Mouse (Mus musculus): ENCODE measurements at regions not wholly inside any gene's neighbourhood (a gene's known extent, or its start where the extent isn't known, plus 50 kb on each side); places are given as distances from the start of the nearest gene placed in this dataset.

DNA sequence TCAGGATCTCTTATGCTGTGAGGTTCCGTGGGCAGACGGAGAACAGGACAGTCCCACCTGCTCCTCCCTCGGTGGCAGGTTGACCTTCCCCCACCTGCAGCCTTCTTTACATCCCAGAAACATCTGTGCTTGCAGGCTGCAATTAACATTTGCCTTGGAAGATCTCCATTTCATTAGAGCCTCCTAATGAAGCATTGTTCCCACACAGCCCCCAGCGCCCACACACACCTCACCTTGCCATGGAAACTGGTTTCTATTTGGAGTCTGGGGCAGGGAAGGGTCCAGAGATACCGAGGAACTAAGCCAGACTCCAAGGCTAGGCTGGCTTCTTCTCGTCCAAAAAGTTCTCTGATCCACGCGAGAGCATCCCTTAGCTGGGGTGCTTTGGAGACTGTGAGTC is 56.6 kb upstream of the Rpl38 start:
- no peak for DNase-seq

DNA sequence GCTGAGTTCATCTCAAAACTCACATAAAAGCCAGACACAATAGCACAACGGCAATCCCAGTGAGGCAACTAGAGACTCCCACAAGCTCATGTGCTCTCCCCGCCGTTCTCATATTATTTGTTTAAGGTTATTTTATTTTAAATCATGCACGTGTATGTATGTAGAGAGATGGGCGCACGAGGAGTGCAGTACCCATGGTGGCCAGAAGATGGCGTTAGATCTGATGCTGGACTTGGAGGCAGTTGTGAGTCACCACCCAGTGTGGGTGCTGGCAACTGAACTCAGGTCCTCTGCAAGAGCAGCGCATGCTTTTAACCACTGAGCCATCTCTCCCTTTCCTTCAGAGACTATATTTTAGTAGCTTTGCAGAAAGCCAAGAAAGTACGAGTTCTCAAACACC is 60.3 kb upstream of the Rpl38 start:
- DNase-seq = no peak

DNA sequence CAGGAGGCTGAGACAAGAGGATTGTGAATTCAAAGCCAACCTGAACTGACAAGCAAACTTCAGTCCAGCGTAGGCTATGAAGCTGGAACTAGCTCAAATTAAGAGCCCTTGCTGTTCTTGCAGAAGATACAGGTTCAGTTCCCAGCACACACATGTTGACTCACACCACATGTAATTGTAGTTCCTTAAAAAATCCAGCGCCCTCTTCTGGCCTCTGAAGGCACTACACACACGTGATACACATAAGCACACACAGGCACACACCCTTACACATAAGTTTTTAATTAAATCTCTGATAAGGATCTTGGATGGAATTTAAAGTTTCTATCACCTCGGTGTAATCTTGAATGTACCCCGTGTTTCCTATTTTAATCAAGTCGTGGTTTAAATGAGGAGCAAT is 65.2 kb upstream of the Rpl38 start:
- DNase-seq = no peak

DNA sequence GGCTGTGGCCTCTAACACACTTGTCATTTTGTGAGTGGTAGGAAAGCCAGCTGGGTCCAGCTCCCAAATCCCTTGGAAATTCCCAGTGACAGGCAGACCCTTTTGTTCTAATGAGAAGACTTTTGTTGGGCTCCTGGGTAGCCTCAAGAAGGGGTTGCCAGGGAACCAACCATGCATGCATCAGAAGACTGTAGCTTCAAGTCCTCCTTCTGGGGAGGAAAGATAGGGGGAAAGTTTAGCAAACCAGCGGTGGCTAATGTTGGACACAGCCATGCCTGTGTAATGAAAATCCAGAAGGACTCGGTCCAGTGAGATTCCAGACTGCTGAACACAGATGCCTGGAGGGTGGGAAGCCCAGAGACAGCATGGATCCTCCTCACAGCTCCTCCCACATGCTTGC is 71.1 kb upstream of the Rpl38 start:
- DNase-seq = no peak

DNA sequence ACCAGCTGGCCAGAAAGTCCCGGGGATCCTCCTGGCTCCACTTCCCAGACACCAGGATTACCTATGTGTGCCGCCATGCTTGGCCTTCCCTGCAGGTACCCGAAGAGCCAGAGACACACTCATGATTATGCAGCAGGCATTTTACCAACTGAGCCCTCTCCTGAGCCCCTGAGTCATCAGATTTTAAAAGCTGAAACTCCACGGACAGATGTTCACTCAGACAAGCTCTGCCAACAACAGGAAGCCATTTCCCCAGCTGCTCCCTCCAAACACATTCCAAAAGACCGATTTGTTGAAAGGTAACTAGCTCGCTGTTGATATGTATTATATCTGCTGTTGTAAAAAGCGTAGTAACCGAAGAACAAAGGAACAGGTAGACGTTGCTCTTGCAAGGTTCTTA is 75.4 kb upstream of the Rpl38 start:
- DNase-seq = no peak

DNA sequence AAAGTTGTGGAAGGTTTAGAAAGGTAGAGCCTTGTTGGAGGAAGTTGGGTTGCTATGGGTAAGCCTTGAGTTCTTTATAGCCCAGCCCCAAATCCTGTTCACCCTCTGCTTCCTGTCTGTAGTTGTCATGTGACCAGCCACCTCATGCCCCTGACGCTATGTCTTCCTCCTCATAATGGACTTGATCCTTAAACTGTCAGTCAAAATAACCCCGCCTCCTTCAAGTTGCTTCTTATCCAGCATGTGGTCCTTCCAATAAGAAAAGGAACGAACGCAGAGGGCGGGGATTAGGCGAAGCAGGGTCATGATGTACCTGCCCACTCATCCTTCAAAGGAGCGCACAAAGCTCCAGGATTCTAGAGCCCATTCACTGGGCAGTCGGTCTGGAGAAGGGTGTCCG is 79.8 kb upstream of the Rpl38 start:
- DNase-seq = no peak

DNA sequence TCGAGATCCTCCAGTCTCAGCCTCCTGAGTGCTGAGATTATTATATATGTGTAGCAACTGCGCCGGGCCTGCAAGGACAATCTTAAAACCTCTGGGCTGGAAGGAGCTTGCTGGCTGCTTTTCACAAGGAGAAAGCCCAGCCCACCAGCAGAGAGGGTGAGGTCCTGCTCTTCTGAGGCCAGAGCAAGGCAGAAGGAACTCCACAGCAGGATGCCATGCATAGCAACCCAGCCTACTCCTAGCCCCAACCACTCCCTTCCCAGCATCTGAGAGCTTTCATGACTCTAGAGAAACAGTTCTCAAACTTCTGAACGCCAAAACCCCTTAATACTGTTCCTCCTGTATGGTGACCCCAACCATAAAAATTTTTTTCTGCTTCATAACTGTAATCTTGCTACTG is 80.3 kb upstream of the Rpl38 start:
- no peak for DNase-seq

DNA sequence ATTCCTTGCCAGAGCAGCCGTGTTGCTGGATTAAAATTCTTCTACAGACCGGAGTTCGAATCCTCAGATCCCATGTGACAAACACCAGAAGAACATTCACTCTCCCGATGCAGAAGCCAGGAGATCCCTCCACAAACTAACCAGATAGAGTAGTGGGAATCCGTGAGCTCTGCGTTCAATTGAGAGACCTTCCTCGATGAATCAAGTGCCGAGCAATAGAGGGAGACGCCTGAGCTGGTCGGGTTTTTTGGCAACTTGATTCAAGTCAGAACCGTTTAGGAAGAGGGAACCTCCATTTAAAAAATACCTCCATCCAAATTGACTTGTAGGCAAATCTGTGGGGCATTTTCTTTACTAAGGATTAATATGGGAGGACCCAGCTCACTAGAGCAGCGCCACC is 81.9 kb upstream of the Rpl38 start:
- no peak for DNase-seq

DNA sequence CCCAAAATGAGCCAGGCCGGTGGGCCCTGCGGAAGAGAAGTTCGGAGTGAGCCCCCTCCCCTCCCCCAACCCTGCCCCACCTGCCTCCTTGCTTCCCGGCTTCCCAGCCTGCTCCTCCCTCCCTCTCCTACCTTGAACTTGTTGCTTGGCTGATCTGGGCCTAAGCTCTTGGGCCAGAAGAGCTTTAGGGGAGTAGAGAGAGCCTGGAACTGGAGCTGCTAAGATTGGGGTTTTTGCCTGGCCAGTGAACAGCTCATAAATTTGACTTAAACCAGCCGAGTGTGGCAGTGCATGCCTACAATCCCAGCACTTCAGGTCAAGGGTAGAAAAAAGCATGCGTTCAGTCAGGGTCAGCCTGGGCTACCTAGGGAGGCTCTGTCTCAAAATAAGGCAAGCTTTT is 83.5 kb upstream of the Rpl38 start:
- DNase-seq = no peak

DNA sequence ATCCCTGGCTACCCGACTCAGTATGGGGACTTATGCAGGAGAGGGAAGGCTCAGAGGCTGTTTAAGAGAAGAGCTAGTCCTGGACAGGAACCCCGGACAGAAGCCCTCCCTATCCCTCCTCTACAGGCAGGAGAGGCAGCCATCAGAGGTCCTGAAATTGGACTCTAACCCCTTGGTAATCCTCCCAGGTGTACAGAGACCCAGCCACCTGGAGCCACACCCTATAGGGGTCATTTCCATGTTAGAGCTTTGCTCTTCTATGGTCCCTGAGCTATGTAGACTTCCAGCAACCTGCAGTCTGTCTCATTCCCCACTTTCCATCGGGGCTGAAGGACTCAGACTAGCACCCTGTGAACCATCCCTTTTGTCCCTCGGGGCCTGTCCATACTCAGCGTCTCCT is 84.2 kb upstream of the Rpl38 start:
- DNase-seq = no peak

DNA sequence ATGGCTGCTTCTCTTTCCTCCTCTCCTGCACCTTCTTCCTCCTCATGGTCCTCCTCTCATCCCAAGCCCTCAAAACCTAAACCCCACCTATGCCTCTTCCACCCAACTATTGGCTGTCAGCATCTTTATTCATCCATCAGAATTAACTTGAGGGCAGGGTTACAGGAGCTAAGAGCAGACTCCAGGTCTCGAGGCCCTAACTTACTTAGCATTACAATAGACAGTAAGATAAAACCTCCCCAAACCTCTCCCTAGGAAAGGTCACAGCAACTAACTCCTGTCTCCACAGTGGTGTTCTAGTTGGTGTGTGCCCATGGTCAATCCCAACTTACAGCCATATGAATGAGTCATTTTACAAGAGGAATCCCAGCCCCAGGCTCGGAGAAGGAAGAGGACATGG is 88.3 kb upstream of the Rpl38 start:
- no peak for DNase-seq

DNA sequence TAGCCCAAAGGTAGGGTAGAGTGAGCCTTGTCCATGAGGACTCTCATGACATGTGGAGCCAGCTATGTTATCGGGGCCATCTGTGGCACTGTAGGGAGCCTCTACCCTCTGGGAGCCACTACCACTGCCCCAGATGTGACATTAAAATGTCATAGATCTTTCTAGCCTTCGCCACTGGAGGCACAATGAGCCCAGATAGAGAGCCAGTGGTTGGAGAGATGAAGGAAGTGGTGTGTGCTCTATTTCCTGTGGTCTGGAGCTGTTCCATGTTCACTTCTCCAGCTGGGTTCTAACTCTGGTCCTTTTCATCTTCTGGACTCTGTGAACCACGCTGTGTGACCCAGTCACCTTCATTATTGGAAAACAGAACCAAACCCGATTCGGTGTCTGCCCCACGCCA is 89.8 kb upstream of the Rpl38 start:
- DNase-seq = no peak

DNA sequence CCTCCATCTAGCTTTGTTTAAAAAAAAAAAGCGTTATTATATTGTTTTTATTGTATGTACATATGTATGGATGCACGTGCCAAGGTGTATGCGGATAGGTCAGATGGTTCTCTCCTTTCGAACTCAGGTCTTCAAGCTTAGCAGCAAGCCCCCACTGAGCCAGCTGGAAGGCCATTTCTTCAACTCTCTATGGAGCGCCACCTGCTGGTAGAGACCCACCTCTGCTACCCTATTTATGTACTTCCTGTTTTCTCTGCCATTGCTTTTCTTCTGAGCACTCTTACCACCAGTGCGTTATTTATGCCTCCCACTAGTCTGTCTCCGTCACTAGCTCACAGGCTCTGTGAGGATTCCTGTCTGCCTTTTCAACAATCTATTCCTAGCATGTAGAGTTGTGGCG is 91.5 kb upstream of the Rpl38 start:
- DNase-seq = no peak

DNA sequence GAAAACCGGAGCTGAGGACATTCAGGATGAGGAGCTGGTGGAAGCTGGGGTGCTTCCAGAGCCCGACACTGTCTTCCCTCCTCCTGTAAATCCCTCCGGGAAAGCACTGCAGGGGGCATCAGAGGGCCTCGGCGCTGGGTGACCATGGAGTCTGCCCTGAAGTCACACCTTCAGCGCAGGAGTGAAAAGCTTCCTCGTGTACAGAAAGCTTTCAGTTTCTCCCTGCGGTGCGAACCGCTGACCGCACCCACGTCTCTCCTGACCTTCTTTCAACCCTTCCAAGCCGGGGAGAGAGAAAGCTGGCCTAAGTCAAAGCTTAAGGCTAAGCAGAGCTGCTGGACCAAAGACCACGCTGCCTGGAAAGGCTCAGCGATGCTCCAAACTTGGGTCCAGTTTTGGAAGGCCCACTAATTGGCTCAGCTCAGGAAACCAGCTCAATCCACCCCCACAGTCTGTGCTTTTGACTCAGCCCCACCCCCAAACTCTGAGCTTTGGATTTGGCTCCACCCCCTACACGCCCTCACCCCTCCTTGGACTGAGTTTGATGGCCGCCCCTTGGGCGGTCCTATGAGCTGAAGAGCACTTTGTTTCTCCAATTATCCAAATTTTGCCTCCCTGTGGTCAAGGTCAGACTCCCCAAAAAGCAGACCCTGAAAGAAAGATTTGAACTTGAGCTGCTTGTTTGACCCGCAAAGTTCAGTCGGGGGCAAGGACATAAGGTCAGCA is 97.0 kb upstream of the Rpl38 start:
- DNase-seq = no peak

DNA sequence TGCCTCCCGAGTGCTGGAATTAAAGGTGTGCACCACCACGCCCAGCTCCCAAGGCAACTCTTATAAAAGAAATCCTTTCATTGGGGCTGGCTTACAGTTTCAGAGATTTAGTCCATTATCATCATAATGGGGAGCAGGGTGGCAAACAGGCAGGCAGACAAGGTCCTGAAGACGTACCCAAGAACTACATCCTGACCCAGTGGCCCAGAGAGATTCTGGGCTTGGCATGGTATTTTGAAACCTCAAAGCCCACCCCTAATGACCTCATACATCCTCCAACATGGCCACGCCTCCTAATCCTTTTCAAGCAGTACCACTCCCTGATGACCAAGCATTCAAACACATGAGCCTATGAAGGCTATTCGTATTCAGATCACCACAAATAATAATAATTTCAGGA is 98.2 kb upstream of the Rpl38 start:
- DNase-seq = no peak

DNA sequence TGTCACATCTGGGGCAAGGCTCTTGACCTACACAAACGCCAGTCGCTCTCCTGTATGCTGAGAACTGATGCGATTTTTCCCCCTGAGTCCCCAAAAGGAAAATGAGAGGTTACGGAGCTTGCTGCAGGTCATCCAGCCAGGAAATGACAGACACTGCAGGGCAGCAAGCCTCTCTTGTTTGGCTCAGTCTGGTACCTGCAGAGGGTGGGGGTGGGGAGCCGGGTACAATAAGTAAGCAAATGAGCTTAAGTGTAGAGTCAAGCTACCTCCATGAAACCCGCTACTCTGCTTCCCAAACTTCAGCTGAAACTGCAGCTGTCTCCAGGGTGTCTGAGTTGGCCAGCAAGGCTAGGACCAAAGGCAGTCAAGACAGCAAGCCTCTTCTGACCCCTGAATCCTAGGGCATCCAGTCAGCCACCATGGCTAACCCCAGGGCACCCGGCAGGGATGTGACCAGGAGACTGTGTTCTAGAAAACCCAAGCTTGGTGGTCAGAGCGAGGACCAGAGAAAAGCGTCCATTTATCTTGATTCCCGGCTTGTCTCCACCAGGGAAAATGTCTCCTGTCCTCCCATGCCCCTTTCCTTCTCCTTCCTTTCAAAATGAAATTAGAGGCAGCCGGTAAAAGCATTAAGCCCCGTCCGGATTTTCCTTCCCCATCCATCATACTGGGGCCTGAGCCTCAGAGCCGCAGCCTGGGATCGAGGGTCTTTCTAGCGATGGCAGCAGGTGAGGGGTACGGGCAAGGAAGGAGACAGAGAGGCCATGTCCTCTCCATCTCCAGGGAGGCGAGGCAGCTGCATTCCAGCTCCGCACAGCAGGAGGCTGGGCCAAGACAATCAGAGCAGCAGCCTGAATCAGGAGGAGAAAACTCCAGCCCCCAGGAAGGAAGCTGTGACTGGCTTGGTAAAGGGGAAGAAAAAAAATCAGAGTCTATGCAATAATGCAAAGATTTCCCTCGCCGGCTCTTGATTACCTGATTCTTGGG is 100.2 kb upstream of the Rpl38 start:
- no peak for DNase-seq

DNA sequence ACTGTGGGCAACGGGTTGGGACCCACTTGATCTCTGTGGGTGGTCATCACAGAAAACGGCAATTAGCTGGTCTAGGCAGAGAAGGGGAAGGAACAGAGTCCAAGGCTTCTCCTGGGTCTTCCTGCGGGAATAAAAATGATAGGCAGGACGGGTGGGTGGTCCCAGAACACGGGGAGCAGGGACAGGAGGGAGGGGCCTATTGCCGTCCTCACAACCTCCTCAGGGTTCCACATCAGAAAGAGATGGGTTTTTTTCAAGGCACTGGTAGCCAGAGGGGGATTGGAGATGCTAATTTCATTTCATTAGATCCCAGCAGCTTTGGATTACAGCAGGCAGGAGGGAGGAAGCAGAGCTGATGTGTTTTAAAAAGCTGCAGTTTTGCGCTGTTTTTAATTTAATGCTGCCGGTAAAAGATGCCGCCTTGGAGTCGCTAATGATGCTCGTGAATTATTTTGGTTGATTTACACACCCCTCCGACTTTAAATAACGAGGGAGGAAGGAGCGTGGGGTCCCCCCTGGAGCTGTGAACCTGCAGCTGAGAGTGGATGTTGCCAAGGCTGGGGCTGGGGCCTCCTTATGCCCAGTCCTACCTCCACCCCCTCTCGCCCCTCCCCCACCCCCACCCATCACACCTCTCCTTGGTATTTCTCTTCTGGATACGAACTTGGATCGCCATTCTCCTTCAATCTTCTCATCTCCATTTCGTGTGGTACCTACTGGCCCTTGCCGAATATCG is 101.1 kb upstream of the Rpl38 start:
- no peak for DNase-seq

DNA sequence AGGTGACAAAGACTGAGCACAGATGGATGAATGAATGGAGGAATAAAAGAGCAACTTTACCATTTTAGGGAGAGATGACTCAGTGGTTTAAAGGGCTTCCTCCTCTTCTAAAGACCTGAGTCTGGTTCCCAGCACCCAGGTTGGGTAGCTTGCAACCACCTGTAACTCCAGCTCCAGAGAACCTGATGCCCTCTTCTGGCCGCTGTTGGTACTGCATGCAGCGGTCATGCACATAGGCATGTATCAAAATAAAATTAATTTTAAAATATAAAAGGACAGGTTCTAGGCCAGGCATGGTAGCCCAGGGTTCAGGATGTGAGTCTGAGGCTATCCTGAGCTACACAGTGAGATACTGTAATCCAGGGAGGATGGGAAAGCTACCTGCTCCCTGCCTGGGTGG is 103.4 kb upstream of the Rpl38 start:
- no peak for DNase-seq

DNA sequence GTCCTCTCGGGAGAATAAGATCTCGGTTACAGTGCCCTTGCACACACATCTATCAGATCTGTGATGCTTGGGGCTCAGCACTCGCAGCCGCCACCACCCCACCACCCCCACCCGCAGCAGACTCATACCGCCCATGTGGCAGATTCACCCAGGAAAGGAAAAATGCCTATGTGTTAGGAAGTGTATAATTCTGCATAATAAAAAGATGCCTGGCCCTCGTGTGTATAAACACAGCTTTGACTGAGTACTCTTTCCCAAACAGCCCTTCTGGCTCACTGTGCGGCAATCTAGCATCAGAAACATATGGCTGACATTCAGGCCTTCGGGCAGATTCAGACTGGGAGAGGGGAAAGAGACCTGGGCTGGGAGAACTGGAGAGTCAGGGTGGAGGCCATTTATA is 105.2 kb upstream of the Rpl38 start:
- no peak for DNase-seq

DNA sequence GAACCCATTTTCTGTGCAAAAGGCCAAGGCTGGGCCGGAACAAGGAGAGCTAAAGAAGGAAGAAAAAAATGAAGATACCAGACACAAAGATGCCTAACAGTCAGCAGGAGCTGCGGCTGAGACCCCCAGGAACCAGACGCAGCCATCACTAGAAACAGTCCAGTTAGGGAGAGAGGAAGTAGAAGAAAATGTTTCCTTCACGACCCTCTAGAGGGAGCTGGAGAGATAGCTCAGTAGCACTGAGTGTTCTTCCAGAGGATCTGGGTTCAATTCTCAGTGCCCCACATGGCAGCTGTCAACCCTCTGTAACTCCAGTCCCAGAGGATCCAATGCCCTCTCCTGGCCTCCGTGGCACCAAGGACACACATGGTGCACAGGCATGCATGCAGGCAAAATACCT is 113.7 kb upstream of the Rpl38 start:
- DNase-seq = no peak

DNA sequence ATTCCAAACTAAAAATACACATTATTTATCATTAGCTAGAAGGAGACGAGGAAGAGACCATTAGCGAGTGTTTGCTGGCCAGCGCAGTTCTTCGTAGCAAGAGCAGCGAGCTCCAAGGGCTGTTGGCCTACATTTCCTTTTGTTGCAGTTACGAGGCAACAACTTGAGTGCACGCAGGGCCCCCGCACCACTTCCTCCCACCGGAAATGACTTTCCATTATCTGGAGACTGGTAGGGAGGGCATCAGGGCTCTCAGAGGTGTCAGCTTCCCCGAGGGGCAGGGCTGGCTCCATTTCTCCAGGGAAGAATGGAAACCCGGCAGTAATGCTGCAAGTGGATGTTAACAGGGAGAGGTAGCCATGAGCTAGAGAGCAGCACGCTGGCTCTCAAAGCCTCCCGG is 114.3 kb upstream of the Rpl38 start:
- no peak for DNase-seq

DNA sequence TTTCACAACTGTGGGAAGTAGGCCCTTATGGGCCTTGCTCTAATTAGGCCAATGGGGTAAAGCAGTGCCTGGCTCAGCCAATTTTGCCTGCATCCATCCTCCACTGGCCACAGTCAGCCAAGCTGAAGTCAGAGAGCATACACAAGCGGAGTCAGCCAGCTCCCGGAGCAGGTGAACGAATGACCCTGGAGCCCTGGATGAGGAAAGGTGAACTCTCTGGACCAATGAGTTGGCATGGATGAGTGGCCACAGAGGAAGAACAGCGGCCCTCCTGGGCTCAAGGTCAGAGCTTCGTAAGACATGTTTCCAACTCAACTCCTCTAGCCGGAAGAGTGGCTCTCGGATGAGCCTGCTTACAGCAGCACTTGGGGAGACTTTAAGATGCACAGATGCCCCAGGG is 116.1 kb upstream of the Rpl38 start:
- DNase-seq = peak; percentile 15

DNA sequence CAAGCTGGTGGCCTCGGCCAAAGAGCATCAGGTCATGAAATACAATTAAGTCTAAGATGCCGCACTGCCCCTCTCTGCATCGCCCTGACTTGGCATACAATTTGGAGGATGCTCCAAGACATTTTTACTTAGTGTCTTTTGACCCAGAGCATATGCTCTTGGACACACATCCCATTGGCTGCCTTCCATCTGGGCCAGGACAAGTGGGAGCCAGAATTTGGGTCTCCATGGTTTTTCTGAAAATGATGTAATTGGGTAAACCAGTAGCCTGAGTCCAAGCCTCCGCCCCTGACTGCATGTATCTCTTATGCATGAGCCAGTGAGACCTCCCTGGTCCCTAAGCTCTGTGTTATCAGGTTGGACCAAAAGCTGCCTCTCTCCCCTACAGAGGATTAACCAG is 117.1 kb upstream of the Rpl38 start:
- DNase-seq = no peak

DNA sequence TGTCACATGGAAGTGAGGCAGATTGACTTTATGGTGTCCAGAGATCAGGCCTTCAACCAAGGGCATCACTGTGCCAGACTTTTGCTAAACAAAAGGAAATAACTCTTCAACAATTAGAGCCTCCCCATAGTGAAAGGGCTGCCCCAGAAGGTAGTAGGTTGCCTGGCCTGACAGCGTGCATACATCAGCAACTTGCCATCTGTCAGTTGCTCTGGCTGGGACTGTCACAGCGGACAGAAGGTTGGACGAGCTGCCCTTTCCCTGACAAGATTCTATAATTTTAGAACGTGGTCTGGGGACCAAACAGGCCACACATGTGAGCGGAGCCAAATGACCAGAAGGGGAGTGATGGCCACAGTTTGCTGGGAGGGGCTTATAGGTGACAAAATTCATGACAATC is 119.7 kb upstream of the Rpl38 start:
- DNase-seq = no peak
